Mouse (Mus musculus) ES-E14 (cell line): ENCODE measurements at regions not wholly inside any gene's neighbourhood (a gene's known extent, or its start where the extent isn't known, plus 50 kb on each side); places are given as distances from the start of the nearest gene placed in this dataset.

Experiments
- HCFC1 ChIP-seq: IDR thresholded peaks from 2 replicates; pipeline ENCODE4 v1.6.1; 2012; ENCODE audit warnings: low read length, inconsistent platforms, borderline replicate concordance; ENCODE audit not compliant: insufficient read depth
- MAFK ChIP-seq: IDR thresholded peaks from 2 replicates; pipeline ENCODE4 v1.6.1; 2014; ENCODE audit warnings: mild to moderate bottlenecking, low read depth, low read length, inconsistent platforms; ENCODE audit not compliant: insufficient read depth
- ZC3H11A ChIP-seq: IDR thresholded peaks from 2 replicates; pipeline ENCODE4 v1.6.1; 2012; ENCODE audit warnings: low read depth, mild to moderate bottlenecking, inconsistent platforms, low read length, borderline replicate concordance
- ZNF384 ChIP-seq: IDR thresholded peaks from 2 replicates; pipeline ENCODE4 v1.6.1; 2012; ENCODE audit warnings: low read depth, low read length, inconsistent platforms

DNA sequence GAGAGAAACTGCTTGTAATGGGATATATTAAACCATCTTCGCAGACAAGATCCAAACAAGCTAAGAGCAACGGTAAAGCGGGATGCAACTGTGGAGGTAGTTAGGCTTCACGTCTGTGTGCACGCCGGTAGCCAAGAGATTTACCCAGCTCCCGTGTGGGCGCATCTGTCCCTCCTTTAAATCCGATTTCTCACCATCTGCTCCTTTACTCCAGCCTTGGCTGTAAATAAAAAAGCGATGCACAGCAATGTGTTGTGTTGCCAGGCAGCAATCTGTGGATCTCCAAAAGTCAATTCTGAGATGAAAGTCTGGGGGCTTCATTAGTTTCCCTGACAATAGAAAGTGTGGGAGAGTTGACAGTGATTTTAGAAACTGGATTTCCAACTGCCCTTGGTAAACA lies 57.6 kb upstream of the Ralgps2 start:
- TF ChIP-seq HCFC1 (no peak), MAFK (no peak), ZNF384 (no peak), ZC3H11A (no peak)
